Mouse (Mus musculus) skeletal muscle tissue, postnatal 0 days (tissue): ENCODE results near the gene Vmn1r14. TPM values are rescaled to one million over a fixed set of nuclear protein-coding genes. Genes with fewer than 3 reads are reported as not detected.

Source experiments
- polyA plus RNA-seq: library from polyadenylated mRNA; unstranded; fragments of >200 nt; fragmentation: Nextera tagmentation; extraction: Ambion mirVana; gene quantifications from 2 replicates; pipeline ENCODE4 v1.2.1, GENCODE M21; 2015

Vmn1r14 gene
- not detected in 2 replicates for polyA plus RNA-seq

DNA sequence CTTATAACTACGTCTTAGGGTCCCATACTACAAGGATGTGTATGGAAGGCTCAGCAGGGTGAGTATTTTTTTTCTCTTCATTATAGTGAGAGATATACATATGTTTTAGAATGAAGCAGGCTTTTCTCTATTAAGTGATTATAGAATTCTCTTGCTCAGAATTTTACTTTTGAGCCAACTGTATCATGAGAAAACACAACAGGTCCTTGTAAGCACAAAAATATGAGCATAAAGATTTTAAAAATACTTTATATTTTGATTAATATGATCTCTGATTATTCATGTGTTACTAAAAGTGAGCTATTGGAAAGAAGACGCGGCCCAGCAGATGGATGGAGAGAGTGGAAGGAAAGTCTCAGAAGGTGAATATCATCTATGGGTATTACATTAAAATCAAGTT lies at the start of gene Vmn1r14:
Vmn1r14 (plus strand) TSS at position 301 of the 400 bp plus-strand sequence.

DNA sequence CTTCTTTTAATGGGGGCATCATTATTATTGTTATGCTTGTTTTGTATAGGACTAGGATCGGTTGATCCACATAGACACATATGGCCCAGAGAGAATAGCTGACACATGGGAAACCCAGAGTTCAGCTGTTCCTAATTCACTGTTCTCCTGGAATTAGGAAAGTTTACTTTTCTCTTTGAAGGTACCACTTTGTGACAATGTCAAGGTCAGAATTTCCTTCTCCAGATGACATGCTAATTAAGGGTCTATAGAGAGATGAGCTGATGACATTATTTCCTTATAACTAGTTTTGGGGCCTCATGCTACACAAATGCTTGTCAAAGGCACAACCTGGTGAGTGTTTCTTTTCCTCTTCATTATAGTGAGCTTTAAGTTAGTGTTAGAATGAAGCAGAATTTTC lies 28.5 kb upstream of the Vmn1r14 start, which contains the start of gene Vmn1r13:
Vmn1r13 (plus strand) TSS at position 301 of the 400 bp plus-strand sequence.

DNA sequence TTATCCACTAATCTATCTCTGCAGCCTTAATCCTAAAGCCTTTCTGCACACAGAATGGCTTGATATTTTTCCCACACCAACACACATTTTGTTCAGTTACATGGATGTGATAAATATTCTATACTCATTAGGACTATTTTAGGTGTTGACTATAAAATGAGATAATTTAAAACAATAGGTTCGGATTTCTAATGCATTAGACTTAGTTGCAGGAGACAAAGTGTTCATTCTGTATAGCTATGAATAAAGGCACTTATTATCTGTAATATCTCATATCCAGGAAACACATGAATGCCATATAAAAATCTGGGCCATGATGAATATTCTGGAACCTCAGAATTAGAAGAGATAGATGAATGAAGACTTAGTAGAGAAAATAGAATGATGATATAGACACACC lies 26.2 kb downstream of the Vmn1r14 start, which contains the start of gene Vmn1r15:
Vmn1r15 (plus strand) TSS at position 301 of the 400 bp plus-strand sequence.

Other genes starting within 250 kb of the Vmn1r14 start
- gene Vmn1r6, start 234.4 kb upstream of the Vmn1r14 start, polyA plus RNA-seq, result not detected in 2 replicates
- not detected in 2 replicates for gene Vmn1r7, start 206.4 kb upstream of the Vmn1r14 start, polyA plus RNA-seq
- not detected in 2 replicates for gene Vmn1r8, start 199.4 kb upstream of the Vmn1r14 start, polyA plus RNA-seq
- not detected in 2 replicates for gene Vmn1r9, start 164.9 kb upstream of the Vmn1r14 start, polyA plus RNA-seq
- gene Vmn1r10, start 122.2 kb upstream of the Vmn1r14 start, polyA plus RNA-seq, result not detected in 2 replicates
- not detected in 2 replicates for gene Vmn1r11, start 98.2 kb upstream of the Vmn1r14 start, polyA plus RNA-seq
- not detected in 2 replicates for gene Vmn1r12, start 74.8 kb upstream of the Vmn1r14 start, polyA plus RNA-seq
- gene Vmn1r13, start 28.4 kb upstream of the Vmn1r14 start, polyA plus RNA-seq, result not detected in 2 replicates
- not detected in 2 replicates for gene Vmn1r15, start 26.3 kb downstream of the Vmn1r14 start, polyA plus RNA-seq
- gene Vmn1r16, start 97.8 kb downstream of the Vmn1r14 start, polyA plus RNA-seq, result not detected in 2 replicates
- gene Vmn1r17, start 132.0 kb downstream of the Vmn1r14 start, polyA plus RNA-seq, result not detected in 2 replicates
- not detected in 2 replicates for gene Vmn1r18, start 164.1 kb downstream of the Vmn1r14 start, polyA plus RNA-seq
- not detected in 2 replicates for gene Vmn1r19, start 172.1 kb downstream of the Vmn1r14 start, polyA plus RNA-seq
- gene Vmn1r20, start 197.2 kb downstream of the Vmn1r14 start, polyA plus RNA-seq, result not detected in 2 replicates